In the genomic region with DNA sequence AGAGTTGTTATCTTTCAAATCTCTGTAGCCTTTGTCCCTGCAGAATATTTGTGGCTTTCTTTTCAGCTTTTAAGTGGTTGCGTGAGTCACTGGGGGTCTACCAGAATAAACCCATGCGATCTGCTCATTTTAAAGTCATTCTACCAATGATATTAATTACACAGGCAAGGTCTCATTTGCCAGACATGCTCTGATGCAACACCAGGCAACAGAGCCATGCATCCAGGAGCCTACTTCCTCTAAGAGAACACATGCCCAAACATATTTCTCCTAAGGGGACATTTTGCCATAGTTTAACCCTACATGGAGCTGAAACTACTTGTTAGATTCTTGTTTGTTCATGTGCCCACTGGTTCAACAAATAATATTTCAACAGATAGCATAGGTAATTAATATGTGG, we compare ENCODE assay signal across 16 mouse cellular contexts.
"Had no signal": no experiment of that assay in that cellular context is flagged by ENCODE, and none has a peak within 500 bp of the region (broad histone marks: within the 10 kb centered on the region; RNA-seq: fewer than 3 reads in every experiment).

No protein-coding gene starts in this region.

- H3K27me3 ChIP-seq: midbrain, embryonic 12.5 days; neural tube, embryonic 12.5 days had no signal

- H3K4me3 ChIP-seq: midbrain, embryonic 10.5 days; midbrain, embryonic 12.5 days; neural tube, embryonic 12.5 days had no signal

- H3K36me3 ChIP-seq: midbrain, embryonic 10.5 days; midbrain, embryonic 12.5 days; neural tube, embryonic 12.5 days had no signal

- DNase-seq: lung, adult 18-20 months; lung, embryonic 14.5 days; lung, postnatal 10 days; lung, postnatal 4 days; midbrain, embryonic 14.5 days; retina, postnatal 1 day; right cerebral cortex, adult 18-20 months; right cerebral cortex, postnatal 25 days; right cerebral cortex, postnatal 4 days; spleen, adult 18-20 months; thymus, adult 18-20 months; thymus, postnatal 14 days; thymus, postnatal 36 days had no signal

- H3K4me2 ChIP-seq: lung, embryonic 14.5 days; midbrain, embryonic 12.5 days; neural tube, embryonic 12.5 days had no signal
